Mouse (Mus musculus) G1E (cell line): Measurements from ENCODE around the gene Cobll1.

Experiments used
- CTCF ChIP-seq: IDR thresholded peaks from 2 replicates; pipeline ENCODE4 v1.5.1; 2012; ENCODE audit warnings: low read depth, low read length, inconsistent platforms, mixed read lengths
- GATA1 ChIP-seq: IDR thresholded peaks from 2 replicates; pipeline ENCODE4 v1.6.1; 2012; ENCODE audit warnings: borderline replicate concordance, low read length, inconsistent platforms, mixed read lengths
- GATA2 ChIP-seq: IDR thresholded peaks from 2 replicates; pipeline ENCODE4 v1.6.1; 2012; ENCODE audit warnings: low read depth, low read length, inconsistent platforms, borderline replicate concordance

GRCm38 (mm10) chr2:65266576-65267299, 27.5 kb upstream of the Cobll1 start:
- TF ChIP-seq CTCF: no peak
- no peak for TF ChIP-seq GATA1
- no peak for TF ChIP-seq GATA2
